Mouse (Mus musculus): ENCODE measurements around the gene Tcp11. TPM values are rescaled to one million over a fixed set of nuclear protein-coding genes. Genes with fewer than 3 reads are reported as not detected.

Tcp11 gene
- 1 to 10 TPM in 1 of 4 experiments, under 1 TPM in 3; 0.97 to 2.2 (median 0.99) TPM for total RNA-seq (2022)

- no peak for DNase-seq (ENCODE audit: low spot score in 2 of 2)
These were observed at the start of gene Tcp11 for GRCm38 (mm10) chr17:28080045-28080816. Gene Tcp11, minus strand, starts transcription at chr17:28080639.

GRCm38 (mm10) chr17:28129796-28130195, 49.4 kb upstream of the Tcp11 start:
- no peak for DNase-seq (ENCODE audit: low spot score in 2 of 2)

- no peak for DNase-seq (ENCODE audit: low spot score in 2 of 2)
These were observed 43.9 kb upstream of the Tcp11 start for GRCm38 (mm10) chr17:28124368-28124767.

- no peak for DNase-seq (ENCODE audit: low spot score in 2 of 2)
These were observed 43.2 kb upstream of the Tcp11 start for GRCm38 (mm10) chr17:28123627-28124026.

- DNase-seq (ENCODE audit: low spot score in 2 of 2), result no peak
These were observed 42.5 kb upstream of the Tcp11 start for GRCm38 (mm10) chr17:28122949-28123348.

- DNase-seq (ENCODE audit: low spot score in 2 of 2), result no peak
These were observed 40.0 kb upstream of the Tcp11 start for GRCm38 (mm10) chr17:28120460-28120859.

- DNase-seq (ENCODE audit: low spot score in 2 of 2), result no peak
These were observed 37.2 kb upstream of the Tcp11 start for GRCm38 (mm10) chr17:28117451-28118209.

GRCm38 (mm10) chr17:28116335-28116734, 35.9 kb upstream of the Tcp11 start:
- DNase-seq (ENCODE audit: low spot score in 2 of 2), result no peak

GRCm38 (mm10) chr17:28112266-28112665, 31.8 kb upstream of the Tcp11 start:
- DNase-seq (ENCODE audit: low spot score in 2 of 2), result no peak

GRCm38 (mm10) chr17:28107275-28107674, 26.8 kb upstream of the Tcp11 start:
- DNase-seq (ENCODE audit: low spot score in 2 of 2), result no peak

- no peak for DNase-seq (ENCODE audit: low spot score in 2 of 2)
These were observed 25.9 kb upstream of the Tcp11 start for GRCm38 (mm10) chr17:28106352-28106751.

GRCm38 (mm10) chr17:28104416-28104815, 24.0 kb upstream of the Tcp11 start:
- DNase-seq (ENCODE audit: low spot score in 2 of 2), result no peak

GRCm38 (mm10) chr17:28101902-28102319, 21.5 kb upstream of the Tcp11 start:
- DNase-seq (ENCODE audit: low spot score in 2 of 2), result no peak

- DNase-seq (ENCODE audit: low spot score in 2 of 2), result no peak
These were observed 20.9 kb upstream of the Tcp11 start for GRCm38 (mm10) chr17:28101284-28101887.

- DNase-seq (ENCODE audit: low spot score in 2 of 2), result no peak
These were observed 20.2 kb upstream of the Tcp11 start for GRCm38 (mm10) chr17:28100669-28101068.

GRCm38 (mm10) chr17:28099086-28099485, 18.6 kb upstream of the Tcp11 start:
- no peak for DNase-seq (ENCODE audit: low spot score in 2 of 2)

- no peak for DNase-seq (ENCODE audit: low spot score in 2 of 2)
These were observed 16.9 kb upstream of the Tcp11 start for GRCm38 (mm10) chr17:28097308-28097707.

- DNase-seq (ENCODE audit: low spot score in 2 of 2), result no peak
These were observed 16.0 kb upstream of the Tcp11 start for GRCm38 (mm10) chr17:28096418-28096817.

- no peak for DNase-seq (ENCODE audit: low spot score in 2 of 2)
These were observed 13.4 kb upstream of the Tcp11 start for GRCm38 (mm10) chr17:28093837-28094236.

GRCm38 (mm10) chr17:28092297-28092696, 11.9 kb upstream of the Tcp11 start:
- no peak for DNase-seq (ENCODE audit: low spot score in 2 of 2)

GRCm38 (mm10) chr17:28088718-28089117, 8.3 kb upstream of the Tcp11 start:
- no peak for DNase-seq (ENCODE audit: low spot score in 2 of 2)

- DNase-seq (ENCODE audit: low spot score in 2 of 2), result no peak
These were observed 7.0 kb upstream of the Tcp11 start for GRCm38 (mm10) chr17:28087430-28087829.

Data from layer of hippocampus, adult 8-10 months (tissue).